Mouse (Mus musculus) A20 (cell line): ENCODE results near the gene Lck.
"Not testable (repeated sequence)": the region's sequence is repeated elsewhere in the genome, so short reads cannot be mapped to it uniquely, and the experiment has no call there.

Experiments
- DNase-seq: peaks from one replicate; pipeline ENCODE4 v3.0.0-alpha.2; 2011; ENCODE audit warnings: low read depth, low spot score

Lck gene

DNA sequence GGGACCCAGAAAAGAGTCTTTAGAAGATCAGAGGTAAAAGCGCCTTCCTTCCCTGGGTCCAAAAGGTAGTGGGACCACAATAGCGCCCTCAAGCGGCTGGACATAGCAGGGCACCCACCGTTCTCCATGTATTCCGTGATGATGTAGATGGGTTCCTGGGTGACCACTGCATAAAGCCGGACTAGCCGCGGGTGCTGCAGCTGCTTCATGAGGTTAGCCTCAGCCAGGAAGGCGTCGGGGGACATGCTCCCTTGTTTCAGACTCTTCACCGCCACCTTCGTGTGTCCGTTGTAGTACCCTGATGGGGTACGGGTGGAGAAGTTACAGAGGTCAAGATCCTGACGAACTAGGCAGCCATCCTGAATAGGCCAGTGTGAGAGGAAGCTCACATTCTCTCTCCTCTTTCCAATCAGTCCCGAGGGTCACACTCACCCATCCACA is 18.0 kb downstream of the Lck start:
- peak; percentile 70 for DNase-seq

DNA sequence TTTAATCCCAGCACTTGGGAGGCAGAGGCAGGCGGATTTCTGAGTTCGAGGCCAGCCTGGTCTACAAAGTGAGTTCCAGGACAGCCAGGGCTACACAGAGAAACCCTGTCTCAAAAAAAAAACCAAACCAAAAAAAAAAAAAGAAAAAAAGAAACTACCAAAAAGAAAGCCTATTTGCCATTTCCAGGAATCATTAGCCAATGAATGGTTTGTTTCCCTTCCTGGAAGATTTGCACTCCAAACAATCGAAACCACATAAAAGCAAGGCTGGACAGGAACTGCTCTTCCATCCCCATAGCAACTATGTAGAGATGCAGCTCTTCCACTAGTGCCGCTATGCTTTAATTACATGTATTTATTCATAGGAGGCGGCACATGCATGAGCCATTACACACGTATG is 18.9 kb downstream of the Lck start:
- DNase-seq: not testable (repeated sequence)

DNA sequence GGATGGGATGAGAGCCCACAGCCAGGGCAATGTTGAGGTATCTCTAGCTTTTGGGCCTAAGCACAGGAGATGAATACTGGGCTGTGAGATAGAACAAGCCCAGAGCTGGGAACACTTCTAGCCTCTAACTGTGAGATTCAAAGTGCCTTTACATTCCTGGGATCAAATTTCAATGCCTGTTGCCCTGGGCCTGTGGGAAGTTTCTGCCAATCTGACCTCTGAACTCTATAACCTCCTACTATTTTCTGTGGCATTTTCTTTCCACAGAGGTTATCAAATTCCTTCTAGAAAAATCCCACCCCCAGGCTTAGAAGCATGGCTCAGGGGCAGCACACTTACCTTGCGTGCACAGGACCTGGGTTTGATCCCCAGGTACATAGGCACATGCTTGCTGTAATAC is 23.1 kb downstream of the Lck start:
- DNase-seq: no peak

DNA sequence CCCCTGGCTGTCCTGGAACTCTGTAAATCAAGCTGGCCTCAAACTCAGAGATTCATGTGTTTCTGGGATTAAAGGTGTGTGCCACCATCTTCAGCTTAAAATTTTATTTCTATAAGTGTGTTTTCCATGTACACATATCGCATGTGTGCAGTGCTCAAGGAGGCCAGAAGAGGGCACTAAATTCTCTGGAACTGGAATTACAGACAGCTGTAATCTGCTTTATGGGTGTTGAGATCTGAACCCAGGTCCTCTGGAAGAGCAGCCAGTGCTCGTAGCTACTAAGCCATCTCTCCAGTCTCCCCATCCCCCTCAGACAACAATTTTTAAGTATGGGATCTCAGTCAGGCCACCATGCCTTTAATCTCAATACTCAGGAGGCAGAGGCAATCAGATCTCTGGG is 24.1 kb downstream of the Lck start:
- DNase-seq: peak; percentile 61

DNA sequence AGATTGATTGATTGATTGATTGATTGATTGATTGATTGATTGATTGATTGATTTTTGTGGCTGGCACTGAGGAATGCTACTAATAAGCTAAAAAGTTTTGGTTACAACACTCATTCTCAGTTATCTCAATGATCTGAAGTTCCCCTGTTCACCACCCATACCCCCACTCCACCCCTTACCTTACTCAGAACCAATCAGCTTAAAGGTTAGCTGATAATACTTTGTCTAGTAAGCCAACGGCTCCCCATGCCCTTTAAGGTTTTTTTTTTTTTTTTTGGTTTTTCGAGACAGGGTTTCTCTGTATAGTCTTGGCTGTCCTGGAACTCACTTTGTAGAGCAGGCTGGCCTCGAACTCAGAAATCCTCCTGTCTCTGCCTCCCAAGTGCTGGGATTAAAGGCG is 25.8 kb downstream of the Lck start:
- not testable (repeated sequence) for DNase-seq

DNA sequence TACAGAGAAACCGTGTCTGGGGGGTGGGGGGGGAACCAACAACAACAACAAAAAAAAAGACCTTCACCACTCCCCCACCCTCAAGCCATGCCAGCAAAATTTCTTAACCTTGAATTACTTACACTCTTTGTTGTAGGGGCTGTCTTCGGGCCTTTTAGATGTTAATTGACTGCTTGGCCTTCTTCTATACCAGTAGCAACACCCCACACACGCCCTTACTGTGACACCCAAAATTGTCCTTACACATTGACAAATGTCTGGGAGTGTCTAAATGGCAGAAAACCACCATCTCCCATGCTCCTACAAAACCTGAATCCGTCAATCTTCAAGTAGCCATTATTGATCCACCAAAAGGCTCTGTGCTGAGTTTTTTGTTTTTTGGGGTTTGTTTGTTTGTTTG is 29.3 kb downstream of the Lck start:
- DNase-seq: no peak

DNA sequence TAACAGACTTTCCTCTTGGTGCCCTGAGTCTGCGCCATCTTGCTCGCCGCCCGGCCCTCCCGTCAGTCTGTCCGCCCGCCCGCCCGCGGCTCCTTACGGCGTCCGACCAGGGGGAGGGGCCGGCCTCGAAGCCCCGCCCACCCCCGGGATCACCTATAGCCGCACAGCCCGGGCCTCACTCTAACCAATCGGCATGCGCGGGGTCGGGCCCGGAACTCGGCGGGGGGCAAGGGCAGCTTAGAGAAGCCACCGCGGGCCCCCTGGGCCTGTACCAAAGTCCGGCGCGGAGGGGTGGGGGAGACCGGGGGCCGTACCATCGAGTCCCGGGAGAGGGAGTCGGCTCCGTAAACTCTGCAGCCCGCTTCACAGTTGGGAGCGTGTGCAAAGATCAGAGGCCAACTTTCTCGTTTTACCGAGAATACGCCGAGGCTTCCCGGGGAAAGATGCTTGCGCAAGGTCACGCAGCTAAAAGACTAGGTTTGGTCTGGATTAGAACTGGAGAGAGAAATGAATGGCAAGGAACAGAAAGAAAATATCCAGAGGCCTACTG is 30.8 kb downstream of the Lck start, which contains the start of gene Hdac1:
Gene Hdac1 (minus strand): TSS at position 122 of the 550 bp plus-strand sequence.
- DNase-seq: peak; percentile 99

DNA sequence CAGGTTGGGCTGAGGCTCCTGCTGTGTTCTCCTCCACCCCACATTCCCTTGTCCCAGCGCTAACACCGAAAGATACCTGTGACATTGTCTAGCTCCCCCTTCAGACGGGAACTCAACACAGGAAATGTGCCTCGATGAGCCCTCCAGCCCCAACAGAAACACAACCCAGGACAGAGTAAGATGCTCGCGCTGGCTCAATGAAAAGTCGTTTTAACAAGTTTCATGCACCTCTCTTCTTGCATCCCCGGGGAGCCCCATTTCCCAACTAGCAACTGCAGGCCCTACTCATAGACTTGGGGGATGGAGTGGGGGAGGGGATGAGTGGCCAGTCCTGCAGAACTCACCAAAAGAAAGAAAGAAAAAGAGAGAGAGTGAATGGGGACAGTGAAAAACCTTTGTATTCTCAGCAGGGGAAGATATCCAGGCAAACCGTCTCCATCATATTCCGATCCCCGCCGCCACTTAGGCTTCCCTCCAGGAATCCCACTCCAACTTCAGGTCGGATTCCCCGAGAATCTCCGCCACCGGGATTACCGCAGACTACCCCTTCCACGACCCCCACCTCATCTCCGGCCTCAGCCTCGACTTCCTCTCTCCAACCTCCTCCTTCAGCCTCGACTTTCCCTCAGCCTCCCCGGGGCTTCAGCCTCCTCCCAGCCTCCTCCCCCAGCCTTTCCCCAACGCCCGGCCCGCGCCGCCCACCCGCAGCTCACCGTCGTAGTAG is 31.4 kb downstream of the Lck start:
- DNase-seq: peak; percentile 71

DNA sequence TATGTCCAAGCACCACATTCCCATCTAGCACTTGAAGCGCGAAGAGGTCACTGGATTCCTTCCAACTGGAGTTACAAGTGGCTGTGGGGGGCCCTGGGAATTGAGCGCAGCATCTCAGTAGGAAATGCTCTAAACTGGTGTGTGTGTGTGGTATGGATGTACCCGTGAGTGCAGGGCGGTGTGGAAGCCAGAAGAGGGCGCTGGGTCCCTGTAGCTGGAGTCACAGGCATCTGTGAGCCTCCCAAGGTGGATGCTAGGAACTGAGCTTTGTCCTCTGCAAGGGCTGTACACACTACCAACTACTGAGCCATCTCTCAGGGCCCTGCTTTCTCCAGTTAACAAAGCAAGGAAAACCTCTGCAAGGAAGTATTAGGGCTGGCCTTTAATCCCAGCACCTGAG is 33.4 kb downstream of the Lck start:
- peak; percentile 68 for DNase-seq

DNA sequence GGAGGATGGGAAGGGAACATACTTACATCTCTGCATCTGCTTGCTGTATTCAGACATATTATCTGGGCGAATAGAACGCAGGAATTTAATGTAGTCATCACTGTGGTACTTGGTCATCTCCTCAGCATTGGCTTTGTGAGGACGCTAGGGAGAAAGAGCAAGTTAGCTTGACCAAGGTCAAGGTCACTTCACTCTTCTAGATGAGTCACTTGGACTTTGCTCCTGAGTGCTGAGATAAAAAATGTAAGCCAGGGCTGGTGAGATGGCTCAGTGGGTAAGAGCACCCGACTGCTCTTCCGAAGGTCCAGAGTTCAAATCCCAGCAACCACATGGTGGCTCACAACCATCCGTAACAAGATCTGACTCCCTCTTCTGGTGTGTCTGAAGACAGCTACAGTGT is 44.5 kb downstream of the Lck start:
- not testable (repeated sequence) for DNase-seq

DNA sequence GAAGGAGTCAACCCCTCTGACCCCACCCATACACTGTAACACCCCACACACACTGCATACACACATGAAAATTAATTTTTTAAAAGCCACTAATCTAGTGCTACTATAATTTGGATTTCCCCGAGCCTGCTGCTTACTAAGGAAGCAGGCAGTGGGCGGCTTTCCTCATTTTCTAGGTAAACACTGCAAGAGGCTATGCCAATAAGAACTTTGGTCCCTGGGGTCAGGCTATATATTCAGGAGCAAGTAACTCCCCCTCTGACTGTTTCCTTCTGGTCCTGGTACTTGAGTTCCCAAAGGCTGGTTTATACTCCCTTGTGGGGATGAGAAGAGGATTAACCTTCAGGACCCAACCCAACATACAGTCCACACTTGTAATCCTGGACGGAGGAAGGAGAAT is 47.6 kb downstream of the Lck start:
- DNase-seq: no peak

DNA sequence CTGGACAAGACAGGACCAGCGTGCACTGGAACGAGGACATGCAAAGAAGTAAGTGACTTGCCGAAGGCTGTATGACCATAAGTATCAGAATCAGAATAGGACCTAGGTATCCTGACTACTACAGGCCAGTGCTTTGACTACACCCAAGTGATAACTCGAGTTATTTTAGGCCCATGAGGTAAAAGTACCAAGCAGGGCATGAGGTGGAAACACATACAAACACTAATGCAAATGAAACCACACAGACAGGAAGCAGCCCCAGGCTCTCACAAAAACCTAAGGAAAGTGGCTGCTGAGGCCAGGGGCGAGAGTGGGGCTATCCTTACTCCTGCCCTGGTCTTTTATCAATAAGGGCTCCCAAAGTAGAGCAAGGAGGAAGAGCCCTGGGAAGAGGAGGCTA is 48.1 kb downstream of the Lck start:
- DNase-seq: peak; percentile 45

DNA sequence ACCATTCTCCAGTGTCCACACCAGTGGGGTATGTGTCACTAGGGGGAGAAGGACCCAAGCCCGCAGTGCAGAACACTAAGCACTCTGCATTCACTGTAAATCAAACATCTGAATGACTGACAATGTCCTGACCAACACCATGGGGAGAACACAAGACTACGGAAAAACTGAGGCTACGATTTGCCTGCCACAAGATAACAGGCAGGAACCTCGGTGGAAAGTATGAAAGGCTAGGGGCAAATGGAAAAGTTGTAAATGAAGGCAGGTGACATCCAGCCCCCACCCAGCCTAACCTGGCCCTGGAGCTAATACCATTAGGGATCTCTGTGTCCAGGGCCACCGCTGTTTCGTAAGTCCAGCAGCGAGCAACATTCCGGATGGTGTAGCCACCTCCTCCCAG is 54.9 kb downstream of the Lck start:
- DNase-seq: no peak

DNA sequence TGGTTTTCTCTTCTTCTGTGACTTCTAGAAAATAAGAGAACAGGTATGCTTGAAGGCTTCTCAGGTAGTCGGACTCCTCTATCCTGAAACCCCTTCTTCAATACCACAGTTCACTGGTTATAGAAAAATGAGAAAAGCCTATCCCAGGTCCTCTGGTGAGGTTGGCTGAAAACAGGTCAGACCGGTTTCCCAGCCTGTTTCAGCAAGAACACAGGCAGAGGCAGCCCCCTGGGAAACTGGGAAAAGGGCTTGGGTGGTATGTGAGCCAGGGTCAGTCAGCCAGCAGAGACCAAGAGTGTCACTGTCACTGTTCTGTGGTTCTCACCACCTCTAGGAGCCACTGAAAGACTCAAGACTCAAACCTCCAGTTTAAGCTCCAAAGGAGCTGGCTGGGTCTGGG is 56.5 kb downstream of the Lck start:
- DNase-seq: no peak

DNA sequence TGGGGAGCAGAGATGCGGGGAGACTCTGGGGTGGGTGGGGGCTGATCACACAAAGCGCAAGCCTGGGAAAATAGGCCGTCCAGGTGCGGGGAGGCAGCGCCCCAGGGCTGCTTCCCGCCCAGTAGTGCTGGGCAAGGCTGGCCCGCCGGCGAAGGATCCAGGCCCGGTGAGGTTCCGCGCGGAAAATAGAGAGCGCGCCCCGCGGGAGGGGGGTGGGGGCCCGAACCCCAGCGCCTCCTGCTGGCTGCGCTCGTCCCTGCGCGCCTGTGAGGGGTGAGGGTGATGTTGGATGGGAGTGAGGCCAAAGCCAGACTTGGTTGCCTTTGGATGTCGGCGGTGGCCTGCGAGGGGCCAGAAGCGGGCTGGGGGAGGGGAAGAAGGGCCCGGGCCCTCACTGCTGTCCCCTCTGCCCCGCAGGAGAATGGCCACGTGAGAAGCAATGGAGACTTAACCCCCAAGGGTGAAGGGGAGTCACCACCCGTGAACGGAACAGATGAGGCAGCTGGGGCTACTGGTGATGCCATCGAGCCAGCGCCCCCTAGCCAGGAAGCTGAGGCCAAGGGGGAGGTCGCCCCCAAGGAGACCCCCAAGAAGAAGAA is 59.0 kb downstream of the Lck start:
- DNase-seq: peak; percentile 85

DNA sequence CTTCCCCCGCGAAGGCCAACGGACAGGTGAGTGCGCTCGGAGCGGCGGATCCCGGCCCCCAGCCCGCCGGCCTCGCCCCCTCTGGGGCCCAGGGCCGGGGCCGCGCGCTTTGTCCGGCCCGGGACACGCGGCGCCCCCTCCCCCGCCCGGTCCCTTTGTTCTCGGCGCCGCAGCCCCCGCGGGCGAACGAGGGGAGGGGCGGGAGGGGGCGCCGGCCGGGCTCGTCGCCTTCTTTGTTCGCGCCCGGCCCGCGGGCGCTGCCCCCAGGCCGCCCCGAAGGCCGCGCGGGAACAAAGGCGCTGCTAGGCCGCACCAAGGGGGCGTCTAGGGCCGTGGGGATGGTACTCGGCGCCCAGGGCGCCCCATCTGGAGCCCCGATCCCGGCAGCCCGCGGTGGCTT is 59.5 kb downstream of the Lck start:
- no peak for DNase-seq

DNA sequence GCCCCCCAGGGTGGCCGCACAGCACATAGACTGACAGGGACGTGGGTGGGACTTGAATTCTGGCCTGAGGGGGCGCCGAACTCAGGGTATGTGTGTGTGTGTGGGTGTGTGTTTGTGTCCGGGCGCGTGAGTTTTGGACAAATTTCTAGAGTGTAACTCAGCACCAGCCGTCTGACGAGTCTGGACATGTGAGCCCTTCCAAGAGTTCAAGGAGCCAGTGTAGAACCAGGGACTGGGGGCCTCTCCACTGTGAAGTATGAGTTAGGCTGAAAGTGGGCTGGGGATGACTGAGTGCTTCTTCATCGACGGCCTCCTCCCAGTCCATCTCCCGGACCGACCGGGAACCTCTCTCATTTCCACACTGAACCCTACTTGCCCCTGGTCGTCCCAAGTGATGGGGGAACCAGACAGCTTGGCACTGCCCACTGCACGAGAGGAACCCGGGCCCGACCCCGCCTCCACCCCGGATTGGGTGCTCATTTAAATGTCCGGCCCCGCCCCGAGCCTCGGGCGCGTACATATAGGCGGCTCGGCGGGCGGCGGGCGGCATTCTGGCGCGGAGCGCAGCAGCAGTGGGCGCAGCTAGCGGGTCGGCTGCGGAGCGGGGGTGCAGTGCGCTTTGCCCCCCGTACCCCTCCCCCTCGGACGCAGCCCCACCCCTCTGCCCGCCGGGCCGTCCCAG is 60.2 kb downstream of the Lck start, which contains the start of gene Marcksl1:
Gene Marcksl1 (plus strand): TSS at position 496 of the 682 bp plus-strand sequence.
- peak; percentile 90 for DNase-seq

DNA sequence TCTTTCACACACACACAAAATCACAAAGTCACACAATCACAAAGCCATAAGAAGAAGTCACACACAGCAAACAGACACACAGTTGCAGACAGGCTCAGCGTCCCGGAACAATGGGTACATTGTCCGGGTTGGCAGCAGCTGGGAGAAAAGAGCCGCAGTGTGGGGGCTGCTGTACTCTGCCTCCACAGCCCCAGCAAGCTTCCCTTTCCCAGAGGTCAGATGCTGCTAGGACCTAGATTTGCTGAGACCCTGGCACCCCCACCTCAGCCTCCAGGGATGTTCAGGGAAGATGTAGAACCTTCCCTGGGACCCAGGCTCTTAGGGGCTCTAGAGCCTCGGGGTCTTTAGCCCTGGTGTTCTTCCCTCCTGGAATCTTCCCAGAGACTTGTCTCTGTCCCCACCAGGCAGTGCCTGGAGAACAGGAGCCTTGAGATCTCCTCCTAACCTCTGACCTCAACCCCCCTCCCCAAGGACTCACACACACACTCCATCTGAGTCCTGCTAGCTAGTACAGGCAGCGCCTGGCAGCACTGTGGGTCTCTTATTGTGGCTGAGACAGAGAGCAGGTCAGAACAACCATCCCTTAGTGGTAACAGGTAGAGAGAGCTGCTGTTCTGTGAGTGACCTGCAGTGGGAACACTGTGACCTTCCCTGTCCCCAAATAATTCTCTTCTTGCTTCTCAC is 61.9 kb downstream of the Lck start:
- no peak for DNase-seq

DNA sequence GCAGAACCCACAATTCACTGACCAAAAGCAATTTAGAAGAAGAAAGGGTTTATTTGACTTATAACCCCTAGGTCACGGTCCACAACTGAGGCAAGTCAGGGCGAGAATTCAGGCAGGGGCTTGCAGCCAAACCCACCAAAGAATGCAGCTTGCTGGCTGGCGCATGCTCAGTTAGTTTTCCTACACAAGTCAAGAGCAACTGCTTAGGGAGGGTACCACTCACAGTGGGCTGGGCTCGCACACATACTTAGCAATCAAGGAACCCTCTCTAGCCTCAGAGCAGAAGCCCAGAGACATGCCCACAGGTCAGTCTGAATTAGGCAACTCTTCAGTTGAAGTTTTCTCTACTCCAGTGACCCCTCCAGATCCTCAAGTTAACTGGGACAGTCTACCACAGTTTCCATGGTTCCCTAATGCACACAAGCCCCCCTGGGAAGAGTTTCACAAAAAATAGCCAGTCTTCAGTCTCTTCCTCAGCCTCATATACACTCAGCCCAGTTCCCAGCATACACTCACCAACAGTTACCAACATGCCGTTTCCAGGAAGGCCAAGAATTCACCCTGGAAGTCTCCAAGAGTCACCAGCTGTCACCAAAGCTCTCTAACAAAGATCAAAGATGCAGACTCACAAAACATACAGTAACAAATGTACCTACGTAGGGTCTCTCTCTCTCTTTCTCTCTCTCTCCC is 62.6 kb downstream of the Lck start:
- no peak for DNase-seq

DNA sequence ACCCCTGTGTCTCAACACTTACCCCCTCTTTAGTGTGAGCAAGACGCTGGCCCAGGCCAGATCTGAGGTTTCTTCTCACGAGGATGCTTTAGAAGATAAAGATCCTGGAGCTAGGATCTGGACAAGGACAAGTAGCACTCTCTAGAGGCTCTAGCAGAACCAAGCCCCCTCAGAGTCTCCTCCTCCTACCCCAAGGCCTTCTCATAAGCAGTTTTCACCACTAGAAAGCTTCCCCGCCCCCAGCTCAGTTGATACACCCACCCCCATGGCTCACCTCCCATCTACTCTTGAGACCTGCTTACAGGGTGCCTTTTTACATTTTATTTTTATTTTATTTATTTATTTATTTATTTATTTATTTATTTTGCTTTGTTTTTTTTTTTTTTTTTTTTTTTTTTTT is 63.8 kb downstream of the Lck start:
- no peak for DNase-seq
